Mouse (Mus musculus) heart, embryonic 13.5 days (tissue): Measurements from ENCODE around the gene Atp13a2. TPM values are rescaled to one million over a fixed set of nuclear protein-coding genes. Genes with fewer than 3 reads are reported as not detected.

Experiments
- ATAC-seq: fragments of 200-750 bp; cut with Nextera tagmentation; 2 replicates; pipeline ENCODE4 v1.8.0; 2017; ENCODE audit warnings: moderate TSS enrichment; ENCODE audit not compliant: insufficient number of reproducible peaks, low FRiP score, low TSS enrichment; ENCODE audit errors: extremely low read depth
- H3K27ac ChIP-seq: fragments of 300-500 bp; sonication (generic); replicated peaks from 2 replicates; pipeline ENCODE4 v1.5.1; 2015; ENCODE audit warnings: moderate library complexity, mild to moderate bottlenecking, inconsistent platforms
- H3K27me3 ChIP-seq: fragments of 300-500 bp; sonication (generic); replicated peaks from 2 replicates; pipeline ENCODE4 v1.6.1; 2015; ENCODE audit warnings: mild to moderate bottlenecking, inconsistent platforms
- H3K36me3 ChIP-seq: fragments of 300-500 bp; sonication (generic); 2 replicates; pipeline ENCODE4 v1.6.1; 2015; ENCODE audit warnings: mild to moderate bottlenecking, inconsistent platforms
- H3K4me1 ChIP-seq: fragments of 300-500 bp; sonication (generic); 2 replicates; pipeline ENCODE4 v1.6.1; 2015; ENCODE audit warnings: inconsistent platforms
- H3K4me2 ChIP-seq: fragments of 300-500 bp; sonication (generic); 2 replicates; pipeline ENCODE4 v1.6.1; 2015; ENCODE audit warnings: inconsistent platforms, mild to moderate bottlenecking, moderate library complexity
- H3K4me3 ChIP-seq: fragments of 300-500 bp; sonication (generic); 2 replicates; pipeline ENCODE4 v1.5.1; 2015; ENCODE audit warnings: moderate library complexity, mild to moderate bottlenecking, inconsistent platforms
- H3K9ac ChIP-seq: fragments of 300-500 bp; sonication (generic); 2 replicates; pipeline ENCODE4 v1.6.1; 2015; ENCODE audit warnings: inconsistent platforms, mild to moderate bottlenecking, moderate library complexity
- H3K9me3 ChIP-seq: fragments of 300-500 bp; sonication (generic); 2 replicates; pipeline ENCODE4 v1.6.1; 2016; ENCODE audit warnings: inconsistent platforms
- WGBS: fragments of 180-500 bp; shearing (Covaris S2); methylation state at CpG from one replicate; pipeline ENCODE4 v1.1.7; 2015; ENCODE audit warnings: mixed read lengths; 5-methylcytosine and 5-hydroxymethylcytosine counted together
- polyA plus RNA-seq: library from polyadenylated mRNA; unstranded; fragments of >200 nt; fragmentation: Nextera tagmentation; extraction: Ambion mirVana; gene quantifications from 2 replicates; pipeline ENCODE4 v1.2.1, GENCODE M21; 2015

Atp13a2 gene
- polyA plus RNA-seq, 1 experiment from 2014 or later = 29.4 TPM

- Histone ChIP-seq H3K27me3 (peaks cover 13% of the 10 kb centered on the region; the same call in 1 of the 2 replicates), H3K36me3 (no peaks in the 10 kb centered on the region), H3K4me2 (no peak overlapping the region), H3K9ac (no peak overlapping the region), H3K4me3 (no peak overlapping the region), H3K4me1 (peaks cover 10% of the 10 kb centered on the region), H3K27ac (no peak overlapping the region), H3K9me3 (no peaks in the 10 kb centered on the region)
- WGBS = 80% methylated on average over 18 of the region's 18 CpGs
- ATAC-seq = no peak
Observed at GRCm38 (mm10) chr4:140951861-140952641, 34.6 kb upstream of the Atp13a2 start.

GRCm38 (mm10) chr4:140957131-140957702 is 29.5 kb upstream of the Atp13a2 start:
- H3K4me2 ChIP-seq = peak overlapping the region; percentile 69
- WGBS = 13% methylated on average over 17 of the region's 17 CpGs
- peak overlapping the region; percentile 55 for H3K27ac ChIP-seq
- H3K4me3 ChIP-seq = peak overlapping the region; percentile 51
- peaks cover 13% of the 10 kb centered on the region; the same call in 1 of the 2 replicates for H3K27me3 ChIP-seq
- H3K36me3 ChIP-seq = no peaks in the 10 kb centered on the region
- H3K4me1 ChIP-seq = peaks cover 30% of the 10 kb centered on the region
- H3K9ac ChIP-seq = peak overlapping the region; percentile 80
- ATAC-seq = no peak
- H3K9me3 ChIP-seq = no peaks in the 10 kb centered on the region

- WGBS = under 1% methylated on average over 13 of the region's 13 CpGs
- peak overlapping the region; percentile 80 for H3K9ac ChIP-seq
- no peak for ATAC-seq
- peak overlapping the region; percentile 69 for H3K4me2 ChIP-seq
- peaks cover 35% of the 10 kb centered on the region for H3K4me1 ChIP-seq
- peaks cover 13% of the 10 kb centered on the region; the same call in 1 of the 2 replicates for H3K27me3 ChIP-seq
- peak overlapping the region; percentile 55 for H3K27ac ChIP-seq
- no peaks in the 10 kb centered on the region for H3K36me3 ChIP-seq
- peak overlapping the region; percentile 51 for H3K4me3 ChIP-seq
- no peaks in the 10 kb centered on the region for H3K9me3 ChIP-seq
Observed at GRCm38 (mm10) chr4:140957725-140958124, 28.9 kb upstream of the Atp13a2 start.

- 44% methylated on average over 6 of the region's 6 CpGs for WGBS
- no peaks in the 10 kb centered on the region for H3K9me3 ChIP-seq
- peak overlapping the region; percentile 10; the same call in 1 of the 2 replicates for H3K9ac ChIP-seq
- no peak overlapping the region for H3K4me2 ChIP-seq
- no peaks in the 10 kb centered on the region; the same call in 1 of the 2 replicates for H3K36me3 ChIP-seq
- peaks cover 41% of the 10 kb centered on the region for H3K4me1 ChIP-seq
- peaks cover 13% of the 10 kb centered on the region; the same call in 1 of the 2 replicates for H3K27me3 ChIP-seq
- ATAC-seq = no peak
- H3K4me3 ChIP-seq = no peak overlapping the region
- peak overlapping the region; percentile 56 for H3K27ac ChIP-seq
Observed at GRCm38 (mm10) chr4:140958319-140958718, 28.4 kb upstream of the Atp13a2 start.

DNA sequence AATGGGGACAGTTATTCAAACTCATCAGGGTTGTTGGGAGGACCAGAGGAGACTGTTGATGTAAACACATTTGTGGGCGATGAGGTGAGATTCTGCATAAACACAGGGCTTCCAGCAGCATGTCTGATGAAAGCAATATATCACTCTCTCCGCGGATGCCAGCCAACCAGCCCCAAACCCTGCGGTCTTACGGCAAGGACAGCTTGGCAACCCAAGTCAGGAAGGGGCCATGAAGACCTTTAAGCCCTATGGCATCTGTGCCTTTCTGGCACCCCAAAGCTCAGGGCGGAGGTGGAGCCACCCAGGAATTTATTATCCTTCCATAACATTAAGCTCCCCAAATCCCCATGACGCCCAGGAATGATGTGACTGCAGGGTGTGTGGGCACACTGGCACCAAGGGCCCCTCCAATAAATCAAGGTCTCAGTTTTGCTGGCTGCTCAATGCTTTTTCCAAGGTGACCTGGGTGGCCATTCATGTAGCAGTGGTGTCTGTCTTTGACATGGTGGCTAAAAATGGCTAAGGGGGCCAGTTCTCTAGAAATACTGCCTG is 27.5 kb upstream of the Atp13a2 start:
- ATAC-seq = no peak
- no peak overlapping the region for H3K9ac ChIP-seq
- no peak overlapping the region for H3K27ac ChIP-seq
- H3K4me3 ChIP-seq = no peak overlapping the region
- peaks cover 13% of the 10 kb centered on the region; the same call in 1 of the 2 replicates for H3K27me3 ChIP-seq
- peaks cover 5% of the 10 kb centered on the region; the same call in 1 of the 2 replicates for H3K36me3 ChIP-seq
- peaks cover 48% of the 10 kb centered on the region for H3K4me1 ChIP-seq
- H3K9me3 ChIP-seq = no peaks in the 10 kb centered on the region
- WGBS = 85% methylated on average over 7 of the region's 7 CpGs
- no peak overlapping the region for H3K4me2 ChIP-seq

DNA sequence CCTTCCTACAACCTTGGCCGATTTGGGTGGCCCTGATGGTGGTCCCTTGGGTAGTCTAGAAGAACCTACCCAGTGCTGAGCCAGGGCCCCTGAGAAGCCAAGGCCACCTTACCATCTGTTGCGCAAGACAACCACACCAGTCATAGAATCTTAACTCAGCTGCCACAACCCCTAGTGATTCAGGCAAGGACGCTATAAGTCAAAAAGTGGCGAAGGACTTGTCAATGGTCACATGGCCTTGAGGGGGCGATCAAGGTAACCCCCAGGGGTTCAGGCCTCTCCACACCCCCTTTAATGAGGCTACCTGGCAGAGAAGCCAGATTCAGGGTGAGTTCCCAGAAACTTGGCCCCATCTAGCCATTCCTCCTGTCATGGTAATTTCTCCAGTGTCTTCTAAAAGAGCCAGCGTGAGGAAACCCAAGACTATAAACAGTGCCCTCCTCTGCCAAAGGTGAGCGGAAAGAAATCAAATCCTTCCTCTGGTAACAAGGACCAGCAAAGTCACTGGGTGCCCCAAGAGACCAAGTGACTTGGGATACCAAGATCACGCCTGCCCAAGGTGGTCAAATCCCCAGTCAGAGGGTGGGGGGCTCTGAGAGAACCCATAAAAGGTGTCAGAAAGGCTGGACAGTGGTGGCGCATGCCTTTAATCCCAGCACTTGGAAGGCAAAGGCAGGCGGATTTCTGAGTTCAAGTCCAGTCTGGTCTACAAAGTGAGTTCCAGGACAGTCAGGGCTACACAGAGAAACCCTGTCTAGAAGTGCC is 26.8 kb upstream of the Atp13a2 start:
- Histone ChIP-seq H3K4me2 (peak overlapping the region; percentile 97; the same call in 1 of the 2 replicates), H3K4me1 (peaks cover 55% of the 10 kb centered on the region), H3K27ac (peak overlapping the region; percentile 61; the same call in 1 of the 2 replicates), H3K9me3 (no peaks in the 10 kb centered on the region), H3K36me3 (peaks cover 6% of the 10 kb centered on the region; the same call in 1 of the 2 replicates), H3K27me3 (peaks cover 13% of the 10 kb centered on the region; the same call in 1 of the 2 replicates), H3K4me3 (no peak overlapping the region), H3K9ac (peak overlapping the region; percentile 72; the same call in 1 of the 2 replicates)
- WGBS = 80% methylated on average over 10 of the region's 10 CpGs
- no peak for ATAC-seq

DNA sequence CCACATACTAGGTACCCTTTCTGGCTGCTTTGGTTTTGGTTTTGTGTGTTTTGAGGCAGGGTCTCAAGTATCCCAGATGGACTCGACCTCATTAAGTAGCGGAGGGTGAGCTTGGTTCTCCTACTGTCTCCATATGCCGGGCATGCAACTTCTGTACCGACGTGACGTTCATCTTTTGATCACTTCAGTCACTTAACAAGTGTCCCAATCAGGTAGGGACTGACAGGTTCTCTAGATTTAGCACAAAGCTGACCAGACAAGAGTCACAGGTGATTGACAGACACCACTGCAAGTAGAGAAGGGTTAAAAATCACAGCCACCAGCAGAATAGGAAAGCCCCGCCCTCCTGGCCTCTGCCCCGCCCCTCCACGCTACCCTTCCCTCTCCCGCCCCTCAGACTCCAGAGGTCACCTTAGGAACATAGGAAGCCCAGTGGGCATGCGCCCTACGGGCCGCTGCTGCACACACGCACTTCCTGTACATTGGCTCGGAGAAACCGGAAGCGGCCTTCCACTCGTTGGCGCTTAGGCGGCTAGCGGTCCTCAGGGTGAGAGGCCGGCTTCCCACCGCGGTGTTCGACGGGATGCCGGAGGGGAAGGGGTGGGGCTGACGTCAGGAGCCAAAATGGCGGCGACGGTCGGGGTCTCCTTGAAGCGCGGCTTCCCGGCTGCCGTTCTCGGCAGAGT is 25.7 kb upstream of the Atp13a2 start, which contains the start of gene Sdhb:
Gene Sdhb, plus strand, starts transcription at position 423 of the 686 bp plus-strand sequence.
- peak within 1 kb of the TSS; percentile 96 for H3K4me3 ChIP-seq
- peaks cover 55% of the 10 kb centered on the region for H3K4me1 ChIP-seq
- peak; percentile 92 for ATAC-seq
- peaks cover 8% of the 10 kb centered on the region; the same call in 1 of the 2 replicates for H3K27me3 ChIP-seq
- H3K36me3 ChIP-seq = peaks cover 8% of the 10 kb centered on the region; the same call in 1 of the 2 replicates
- 4% methylated on average over 37 of the region's 37 CpGs for WGBS
- peak within 1 kb of the TSS; percentile 98 for H3K9ac ChIP-seq
- H3K4me2 ChIP-seq = peak within 1 kb of the TSS; percentile 97
- H3K9me3 ChIP-seq = no peaks in the 10 kb centered on the region
- peak within 1 kb of the TSS; percentile 89 for H3K27ac ChIP-seq

DNA sequence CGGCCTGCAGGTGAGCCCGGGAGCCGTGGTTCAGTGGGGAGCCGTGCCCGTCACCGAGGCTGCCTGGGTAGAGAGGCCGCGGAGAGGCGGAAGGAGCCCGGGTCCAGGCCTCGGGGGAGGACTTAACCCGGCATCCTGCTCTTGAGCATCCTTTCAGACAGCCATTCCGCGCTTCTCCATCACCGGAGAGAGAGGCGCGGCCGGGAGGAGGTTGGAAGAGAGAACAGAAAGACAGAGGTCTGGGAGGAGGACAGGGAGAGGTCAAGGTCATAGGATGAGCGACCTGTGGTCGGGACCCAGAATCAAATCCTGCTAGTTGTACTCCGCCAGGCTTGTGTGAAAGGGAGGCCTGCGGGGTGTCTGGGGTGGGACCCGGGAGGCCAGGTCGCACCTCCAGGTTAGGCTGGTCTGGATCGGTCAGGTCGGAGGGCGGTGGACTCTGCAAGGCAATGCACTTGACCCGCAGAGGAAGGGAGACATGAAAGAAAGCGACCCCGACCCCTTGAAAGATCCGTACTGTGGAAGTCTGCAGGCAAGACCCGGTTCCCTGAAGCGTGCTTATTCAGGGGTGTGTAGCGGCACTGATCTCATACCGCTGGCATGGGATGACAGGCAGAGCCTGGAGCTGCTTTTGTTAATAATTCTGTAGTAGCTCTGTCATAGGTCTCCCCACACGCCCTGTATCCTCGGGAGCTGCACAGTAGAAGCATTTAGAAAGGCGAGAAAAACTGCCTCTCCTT is 25.0 kb upstream of the Atp13a2 start:
- peak overlapping the region; percentile 89 for H3K27ac ChIP-seq
- ATAC-seq = no peak
- under 1% methylated on average over 38 of the region's 38 CpGs for WGBS

GRCm38 (mm10) chr4:140962207-140962909 is 24.3 kb upstream of the Atp13a2 start:
- Histone ChIP-seq H3K4me1 (peaks cover 48% of the 10 kb centered on the region), H3K27ac (peak overlapping the region; percentile 89)
- ATAC-seq = no peak

More for the DNA sequence above, 25.0 kb upstream of the Atp13a2 start:
- Histone ChIP-seq H3K36me3 (peaks cover 15% of the 10 kb centered on the region), H3K4me2 (peak overlapping the region; percentile 97), H3K9ac (peak overlapping the region; percentile 98), H3K4me1 (peaks cover 55% of the 10 kb centered on the region), H3K9me3 (no peaks in the 10 kb centered on the region), H3K27me3 (peaks cover 4% of the 10 kb centered on the region; the same call in 1 of the 2 replicates), H3K4me3 (peak overlapping the region; percentile 96)

More at GRCm38 (mm10) chr4:140962207-140962909, 24.3 kb upstream of the Atp13a2 start:
- Histone ChIP-seq H3K9me3 (no peaks in the 10 kb centered on the region), H3K4me2 (peak overlapping the region; percentile 97), H3K36me3 (peaks cover 22% of the 10 kb centered on the region), H3K9ac (peak overlapping the region; percentile 98), H3K27me3 (no peaks in the 10 kb centered on the region), H3K4me3 (peak overlapping the region; percentile 96)
- WGBS = 61% methylated on average over 8 of the region's 8 CpGs
